ENCODE assay signal across 18 mouse cellular contexts in genomic region chr9:64457596-64457995, GRCm38 (mm10).
DNase-seq lines count a peak whose midpoint lies in the region; ATAC-seq and TF ChIP-seq lines count a peak whose summit lies in the region.
"Had no signal": no experiment of that assay in that cellular context is flagged by ENCODE, and none has a peak within 500 bp of the region (broad histone marks: within the 10 kb centered on the region; RNA-seq: fewer than 3 reads in every experiment).

No protein-coding gene starts in this region.

- peak; percentile 78 for ATAC-seq in lung, embryonic 16.5 days (ENCODE audit: low read depth)
- ATAC-seq: forebrain, postnatal 0 days had no signal

- no peak overlapping the region for H3K4me3 ChIP-seq in lung, embryonic 16.5 days (ENCODE audit: low read length)
- H3K4me3 ChIP-seq in lung, adult 2 months (replicated peaks; ENCODE audit: extremely low read depth, low read depth, low read length) = no peak overlapping the region
- H3K4me3 ChIP-seq: erythroblast, embryonic 14.5 days; neural tube, embryonic 15.5 days had no signal

- no peak overlapping the region for H3K9ac ChIP-seq in lung, embryonic 16.5 days (ENCODE audit: low read length)
- H3K9ac ChIP-seq: forebrain, postnatal 0 days; liver, embryonic 14.5 days; neural tube, embryonic 15.5 days had no signal

- no peak for TF ChIP-seq POLR2A in lung, adult 2 months (IDR thresholded peaks at IDR 0.05; ENCODE audit: borderline replicate concordance, extremely low read depth, low read depth, low read length)

- intact Hi-C loops in gastrocnemius, postnatal 36 days (cut with DNase I) = no loop called here

- H3K27ac ChIP-seq in lung, embryonic 16.5 days (ENCODE audit: low read length) = peak overlapping the region; percentile 75
- H3K27ac ChIP-seq: liver, embryonic 14.5 days; neural tube, embryonic 15.5 days had no signal

- WGBS in lung, embryonic 16.5 days = 36% methylated on average over 7 of the region's 7 CpGs
- 44% methylated on average over 7 of the region's 7 CpGs for WGBS in lung, adult 2 months

- no peaks in the 10 kb centered on the region for H3K27me3 ChIP-seq in lung, embryonic 16.5 days (ENCODE audit: control insufficient read depth, insufficient read depth, low read depth, low read length)
- H3K27me3 ChIP-seq: CH12.LX; neural tube, embryonic 15.5 days had no signal

- no peak overlapping the region for H3K4me2 ChIP-seq in lung, embryonic 16.5 days (ENCODE audit: low read depth, low read length)
- H3K4me2 ChIP-seq: heart, embryonic 11.5 days; neural tube, embryonic 15.5 days had no signal

- H3K9me3 ChIP-seq in lung, embryonic 16.5 days (ENCODE audit: control insufficient read depth, low read length) = no peaks in the 10 kb centered on the region
- H3K9me3 ChIP-seq: neural tube, embryonic 15.5 days had no signal

- peaks cover 20% of the 10 kb centered on the region for H3K4me1 ChIP-seq in lung, embryonic 16.5 days (replicated peaks; ENCODE audit: control insufficient read depth, insufficient read depth, low read length)
- no peaks in the 10 kb centered on the region for H3K4me1 ChIP-seq in lung, adult 2 months (ENCODE audit: control insufficient read depth, insufficient read depth, low read length)

- peak; percentile 23 for DNase-seq in embryo, embryonic 10.5 days (ENCODE audit: low spot score)
- DNase-seq in embryo, embryonic 9.5 days (ENCODE audit: extremely low spot score) = no peak
- no peak for DNase-seq in lung, adult 2 months
- DNase-seq in kidney, postnatal 14 days = peak; percentile 38
- DNase-seq in natural killer cell, adult 2 months (ENCODE audit: low spot score in 2 of 2) = no peak
- no peak for DNase-seq in gastrocnemius, postnatal 36 days
- DNase-seq in cerebellum, postnatal 25 days = no peak
- DNase-seq: adrenal gland, postnatal 25 days; cerebellum, adult 9-11 months; forebrain, postnatal 0 days; heart, postnatal 4 days; right cerebral cortex, postnatal 4 days had no signal

- TF ChIP-seq CTCF in lung, adult 2 months (IDR thresholded peaks at IDR 0.05; ENCODE audit: insufficient read depth, low read length) = no peak

- no peaks in the 10 kb centered on the region for H3K36me3 ChIP-seq in lung, embryonic 16.5 days (ENCODE audit: control insufficient read depth, insufficient read depth, low read length)
- H3K36me3 ChIP-seq: neural tube, embryonic 15.5 days had no signal

Comparison
In these comparisons a context has a peak if more than half of its experiments do, and no peak if none do; other contexts are left out.
1. DNase-seq: peak in embryo, embryonic 10.5 days (single experiment) and kidney, postnatal 14 days (single experiment); none in embryo, embryonic 9.5 days (single experiment), lung, adult 2 months (single experiment), natural killer cell, adult 2 months (0 of 2), gastrocnemius, postnatal 36 days (0 of 2) and cerebellum, postnatal 25 days (0 of 2).